Mouse (Mus musculus): ENCODE measurements around the gene Net1.
"Not testable (repeated sequence)": the region's sequence is repeated elsewhere in the genome, so short reads cannot be mapped to it uniquely, and the experiment has no call there.

Gene Net1

GRCm38 (mm10) chr13:3890061-3890460 is 28.0 kb downstream of the Net1 start:
- DNase-seq (ENCODE audit: low read depth) = no peak

GRCm38 (mm10) chr13:3889111-3889510 is 28.9 kb downstream of the Net1 start:
- no peak for DNase-seq (ENCODE audit: low read depth)

GRCm38 (mm10) chr13:3886663-3887062 is 31.4 kb downstream of the Net1 start:
- DNase-seq (ENCODE audit: low read depth) = no peak

GRCm38 (mm10) chr13:3877679-3878220 is 40.3 kb downstream of the Net1 start:
- no peak for DNase-seq (ENCODE audit: low read depth)

- no peak for DNase-seq (ENCODE audit: low read depth)
Measured at GRCm38 (mm10) chr13:3877185-3877584, 40.8 kb downstream of the Net1 start.

- no peak for DNase-seq (ENCODE audit: low read depth)
Measured at GRCm38 (mm10) chr13:3876448-3876847, 41.6 kb downstream of the Net1 start.

GRCm38 (mm10) chr13:3872832-3873231 is 45.2 kb downstream of the Net1 start:
- DNase-seq (ENCODE audit: low read depth) = no peak

GRCm38 (mm10) chr13:3869901-3870300 is 48.1 kb downstream of the Net1 start:
- no peak for DNase-seq (ENCODE audit: low read depth)

GRCm38 (mm10) chr13:3867158-3867557 is 50.9 kb downstream of the Net1 start:
- DNase-seq (ENCODE audit: low read depth) = no peak

- no peak for DNase-seq (ENCODE audit: low read depth)
Measured at GRCm38 (mm10) chr13:3866355-3867052, 51.5 kb downstream of the Net1 start.

GRCm38 (mm10) chr13:3865648-3866354 is 52.2 kb downstream of the Net1 start:
- DNase-seq (ENCODE audit: low read depth) = no peak

GRCm38 (mm10) chr13:3862922-3863580 is 55.0 kb downstream of the Net1 start:
- DNase-seq (ENCODE audit: low read depth) = no peak

GRCm38 (mm10) chr13:3862325-3862724 is 55.7 kb downstream of the Net1 start:
- no peak for DNase-seq (ENCODE audit: low read depth)

- no peak for DNase-seq (ENCODE audit: low read depth)
Measured at GRCm38 (mm10) chr13:3861251-3861650, 56.8 kb downstream of the Net1 start.

- no peak for DNase-seq (ENCODE audit: low read depth)
Measured at GRCm38 (mm10) chr13:3856252-3856651, 61.8 kb downstream of the Net1 start.

- no peak for DNase-seq (ENCODE audit: low read depth)
Measured at GRCm38 (mm10) chr13:3854856-3855255, 63.2 kb downstream of the Net1 start.

- not testable (repeated sequence) for DNase-seq (ENCODE audit: low read depth)
Measured at GRCm38 (mm10) chr13:3853648-3854333, 64.2 kb downstream of the Net1 start, which contains the start of gene Calm5. Gene Calm5, plus strand, starts transcription at chr13:3854173.

GRCm38 (mm10) chr13:3850330-3850729 is 67.7 kb downstream of the Net1 start:
- DNase-seq (ENCODE audit: low read depth) = no peak

- DNase-seq (ENCODE audit: low read depth) = not testable (repeated sequence)
Measured at GRCm38 (mm10) chr13:3840662-3841061, 77.4 kb downstream of the Net1 start.

- DNase-seq (ENCODE audit: low read depth) = not testable (repeated sequence)
Measured at GRCm38 (mm10) chr13:3837312-3837807, 80.7 kb downstream of the Net1 start, which contains the start of gene Calm4. Gene Calm4, plus strand, starts transcription at chr13:3837757.

- not testable (repeated sequence) for DNase-seq (ENCODE audit: low read depth)
Measured at GRCm38 (mm10) chr13:3833644-3834043, 84.4 kb downstream of the Net1 start.

GRCm38 (mm10) chr13:3832450-3832849 is 85.6 kb downstream of the Net1 start:
- DNase-seq (ENCODE audit: low read depth) = no peak

Measured in naive thymus-derived CD4-positive, alpha-beta T cell, adult 2 months (primary cell).